Mouse (Mus musculus): Measurements from ENCODE around the gene Atg7. TPM values are rescaled to one million over a fixed set of nuclear protein-coding genes. Genes with fewer than 3 reads are reported as not detected.

Gene Atg7
- polyA plus RNA-seq, 1 experiment, result 25.3 TPM

DNA sequence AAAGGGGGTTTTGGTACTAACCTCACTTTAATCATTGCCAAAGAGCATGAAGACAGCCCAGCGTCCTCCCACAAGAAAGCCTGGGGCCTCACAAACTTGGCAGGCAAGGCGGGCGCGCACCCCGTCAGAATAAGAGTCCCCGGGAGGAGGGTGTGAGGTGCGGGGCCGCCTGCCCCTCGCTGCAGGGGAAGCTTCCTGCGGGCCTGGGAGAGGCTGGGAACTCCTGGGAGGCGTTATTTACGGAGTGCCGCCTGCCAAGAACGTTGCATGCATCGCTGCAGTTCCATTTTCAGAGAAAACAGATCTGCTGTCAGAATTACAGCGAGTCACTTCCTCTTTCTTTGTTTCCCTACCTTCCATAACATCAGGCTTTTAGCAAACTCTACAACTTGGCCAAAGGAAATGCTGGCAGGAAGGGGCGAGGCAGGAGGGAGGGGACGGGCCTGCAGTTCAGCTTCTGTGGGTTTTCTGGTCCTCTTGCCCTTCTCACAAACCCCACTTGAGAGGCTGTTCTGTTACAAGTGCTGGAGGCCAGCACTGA is 232.2 kb downstream of the Atg7 start:
- TF ChIP-seq POLR2A (IDR thresholded peaks at IDR 0.05; ENCODE audit: extremely low read depth, insufficient read depth, low read length) (no peak), CTCF (IDR thresholded peaks at IDR 0.05; ENCODE audit: extremely low read depth, insufficient read depth, low read length) (no peak)
- Histone ChIP-seq H3K4me1 (ENCODE audit: control insufficient read depth, insufficient read depth, low read length) (peaks cover 21% of the 10 kb centered on the region), H3K4me3 (ENCODE audit: insufficient read depth, low read length) (peak overlapping the region; percentile 39), H3K27ac (ENCODE audit: insufficient read depth, low read length) (peak overlapping the region; percentile 99)

DNA sequence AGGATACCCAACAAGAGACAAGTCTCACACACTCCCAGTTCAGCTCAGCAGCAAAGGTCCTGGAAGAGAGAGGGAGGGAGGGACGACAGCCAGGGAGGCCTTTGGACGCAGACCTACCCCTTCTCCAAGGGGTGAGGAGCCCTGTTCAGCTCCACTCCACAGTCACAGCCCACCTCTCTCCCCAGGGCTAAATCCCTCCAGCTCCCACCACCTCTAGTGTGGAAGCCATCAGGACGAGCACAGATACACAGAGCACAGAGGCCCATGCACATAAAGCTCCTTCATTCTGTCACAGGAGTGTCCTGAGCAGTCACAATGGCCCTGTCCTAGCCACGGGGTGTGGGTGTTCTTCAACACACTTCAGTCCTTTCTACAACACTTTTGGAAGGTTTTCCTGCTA is 233.1 kb downstream of the Atg7 start:
- Histone ChIP-seq H3K4me3 (ENCODE audit: insufficient read depth, low read length) (no peak overlapping the region), H3K27ac (ENCODE audit: insufficient read depth, low read length) (peak overlapping the region; percentile 26; the same call in 1 of the 2 replicates), H3K4me1 (ENCODE audit: control insufficient read depth, insufficient read depth, low read length) (peaks cover 25% of the 10 kb centered on the region)
- no peak for TF ChIP-seq POLR2A (IDR thresholded peaks at IDR 0.05; ENCODE audit: extremely low read depth, insufficient read depth, low read length)
- TF ChIP-seq CTCF (IDR thresholded peaks at IDR 0.05; ENCODE audit: extremely low read depth, insufficient read depth, low read length), result no peak

DNA sequence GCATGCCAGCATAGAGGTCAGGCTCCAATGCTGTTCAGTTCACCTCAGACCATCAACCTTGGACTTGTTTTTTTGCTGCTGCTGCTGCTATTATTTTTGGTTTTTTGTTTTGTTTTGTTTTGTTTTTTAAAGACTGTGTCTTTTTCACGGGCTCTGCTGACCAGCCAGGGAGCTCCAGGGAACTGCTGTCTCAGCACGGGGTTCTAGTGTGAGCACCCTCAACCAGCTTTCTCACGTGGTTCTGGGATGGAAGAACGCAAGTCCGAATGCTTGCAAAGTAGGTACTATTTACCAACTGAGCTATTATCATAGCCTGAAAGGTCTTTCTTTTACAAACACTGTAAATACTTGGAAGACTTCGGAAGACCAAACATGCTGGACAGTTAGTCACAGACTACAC is 233.6 kb downstream of the Atg7 start:
- Histone ChIP-seq H3K4me1 (ENCODE audit: control insufficient read depth, insufficient read depth, low read length) (peaks cover 25% of the 10 kb centered on the region), H3K4me3 (ENCODE audit: insufficient read depth, low read length) (no peak overlapping the region), H3K27ac (ENCODE audit: insufficient read depth, low read length) (peak overlapping the region; percentile 26; the same call in 1 of the 2 replicates)
- TF ChIP-seq POLR2A (IDR thresholded peaks at IDR 0.05; ENCODE audit: extremely low read depth, insufficient read depth, low read length) (no peak), CTCF (IDR thresholded peaks at IDR 0.05; ENCODE audit: extremely low read depth, insufficient read depth, low read length) (no peak)

- Histone ChIP-seq H3K4me3 (ENCODE audit: insufficient read depth, low read length) (no peak overlapping the region), H3K27ac (ENCODE audit: insufficient read depth, low read length) (no peak overlapping the region), H3K4me1 (ENCODE audit: control insufficient read depth, insufficient read depth, low read length) (peaks cover 31% of the 10 kb centered on the region)
- no peak for TF ChIP-seq CTCF (IDR thresholded peaks at IDR 0.05; ENCODE audit: extremely low read depth, insufficient read depth, low read length)
- TF ChIP-seq POLR2A (IDR thresholded peaks at IDR 0.05; ENCODE audit: extremely low read depth, insufficient read depth, low read length), result no peak
Observed at GRCm38 (mm10) chr6:114878841-114879520, 236.1 kb downstream of the Atg7 start.

DNA sequence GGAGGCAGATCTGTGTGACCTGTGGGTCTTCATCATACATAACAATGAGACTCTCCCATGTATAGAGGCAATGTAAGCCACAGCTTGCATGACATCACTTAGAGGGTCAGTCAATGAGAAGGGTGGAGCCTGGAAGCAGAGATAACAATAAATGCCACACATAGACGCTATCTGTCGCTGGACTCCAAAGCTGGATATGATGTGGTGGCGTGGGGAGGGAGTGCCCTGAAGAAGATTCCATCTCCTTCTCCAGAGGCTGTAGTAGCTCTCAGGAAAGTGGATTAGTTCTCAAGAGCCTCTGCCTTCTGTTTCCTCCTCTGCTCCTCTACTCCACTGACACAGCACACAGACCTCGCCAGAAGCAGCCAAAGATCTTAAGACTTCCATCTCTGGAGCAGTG is 237.9 kb downstream of the Atg7 start:
- Histone ChIP-seq H3K4me3 (ENCODE audit: insufficient read depth, low read length) (no peak overlapping the region), H3K27ac (ENCODE audit: insufficient read depth, low read length) (peak overlapping the region; percentile 24; the same call in 1 of the 2 replicates), H3K4me1 (ENCODE audit: control insufficient read depth, insufficient read depth, low read length) (peaks cover 24% of the 10 kb centered on the region; the same call in 1 of the 2 replicates)
- TF ChIP-seq POLR2A (IDR thresholded peaks at IDR 0.05; ENCODE audit: extremely low read depth, insufficient read depth, low read length) (no peak), CTCF (IDR thresholded peaks at IDR 0.05; ENCODE audit: extremely low read depth, insufficient read depth, low read length) (no peak)

- Histone ChIP-seq H3K4me3 (ENCODE audit: insufficient read depth, low read length) (no peak overlapping the region), H3K4me1 (ENCODE audit: control insufficient read depth, insufficient read depth, low read length) (peaks cover 21% of the 10 kb centered on the region; the same call in 1 of the 2 replicates), H3K27ac (ENCODE audit: insufficient read depth, low read length) (peak overlapping the region; percentile 79)
- TF ChIP-seq CTCF (IDR thresholded peaks at IDR 0.05; ENCODE audit: extremely low read depth, insufficient read depth, low read length) (no peak), POLR2A (IDR thresholded peaks at IDR 0.05; ENCODE audit: extremely low read depth, insufficient read depth, low read length) (no peak)
Observed at GRCm38 (mm10) chr6:114882212-114882611, 239.3 kb downstream of the Atg7 start.

GRCm38 (mm10) chr6:114882675-114883074 is 239.8 kb downstream of the Atg7 start:
- H3K27ac ChIP-seq (ENCODE audit: insufficient read depth, low read length), result peak overlapping the region; percentile 79
- H3K4me3 ChIP-seq (ENCODE audit: insufficient read depth, low read length), result no peak overlapping the region
- no peak for TF ChIP-seq POLR2A (IDR thresholded peaks at IDR 0.05; ENCODE audit: extremely low read depth, insufficient read depth, low read length)
- peaks cover 21% of the 10 kb centered on the region; the same call in 1 of the 2 replicates for H3K4me1 ChIP-seq (ENCODE audit: control insufficient read depth, insufficient read depth, low read length)

DNA sequence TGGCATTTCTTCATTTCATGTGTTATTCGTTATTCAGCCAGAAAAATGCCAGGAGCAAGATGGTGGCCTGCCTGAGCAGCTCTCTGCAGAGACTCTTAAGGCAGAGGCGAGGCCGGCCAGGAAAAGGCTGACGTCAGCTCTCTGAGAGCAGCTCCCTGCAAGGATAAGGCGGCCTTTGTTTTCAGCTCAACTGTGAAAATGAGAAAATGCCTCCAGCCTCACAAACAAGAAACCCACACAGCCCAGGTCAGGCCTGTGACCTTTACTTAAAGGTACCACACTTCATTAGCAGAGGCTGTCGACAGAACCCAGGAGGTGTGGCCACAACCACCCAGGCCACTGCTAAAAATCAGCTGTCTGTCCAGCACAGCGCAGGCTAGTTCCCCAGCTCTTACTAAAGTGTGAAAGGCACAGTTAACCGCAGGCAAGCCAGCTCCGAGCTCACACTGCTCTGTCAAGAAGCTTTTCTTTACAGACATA is 240.4 kb downstream of the Atg7 start:
- Histone ChIP-seq H3K4me3 (ENCODE audit: insufficient read depth, low read length) (no peak overlapping the region), H3K27ac (ENCODE audit: insufficient read depth, low read length) (peak overlapping the region; percentile 79), H3K4me1 (ENCODE audit: control insufficient read depth, insufficient read depth, low read length) (peaks cover 23% of the 10 kb centered on the region; the same call in 1 of the 2 replicates)
- no peak for TF ChIP-seq POLR2A (IDR thresholded peaks at IDR 0.05; ENCODE audit: extremely low read depth, insufficient read depth, low read length)
- no peak for TF ChIP-seq CTCF (IDR thresholded peaks at IDR 0.05; ENCODE audit: extremely low read depth, insufficient read depth, low read length)

DNA sequence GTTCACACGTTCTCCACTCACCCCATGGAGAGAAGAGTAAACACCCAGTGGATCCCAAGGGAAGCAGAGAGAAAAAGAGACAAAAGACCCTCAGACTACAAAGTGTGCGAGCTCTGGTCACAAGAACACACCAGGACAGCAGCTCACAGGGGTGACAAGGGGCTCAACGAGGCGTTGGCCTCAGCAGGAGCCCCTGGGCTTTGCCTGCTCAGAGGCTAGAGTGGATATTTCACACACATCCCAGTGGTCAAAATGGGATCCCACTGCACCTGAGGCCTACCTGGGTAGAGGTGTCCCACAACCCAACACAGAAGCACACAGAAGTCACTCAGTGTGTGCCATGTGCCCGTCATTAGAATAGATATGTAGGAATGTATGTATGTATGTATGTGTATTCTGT is 242.2 kb downstream of the Atg7 start:
- H3K4me1 ChIP-seq (ENCODE audit: control insufficient read depth, insufficient read depth, low read length), result peaks cover 26% of the 10 kb centered on the region; the same call in 1 of the 2 replicates
- no peak overlapping the region for H3K4me3 ChIP-seq (ENCODE audit: insufficient read depth, low read length)
- TF ChIP-seq POLR2A (IDR thresholded peaks at IDR 0.05; ENCODE audit: extremely low read depth, insufficient read depth, low read length) (no peak), CTCF (IDR thresholded peaks at IDR 0.05; ENCODE audit: extremely low read depth, insufficient read depth, low read length) (no peak)
- H3K27ac ChIP-seq (ENCODE audit: insufficient read depth, low read length), result no peak overlapping the region

GRCm38 (mm10) chr6:114886012-114886411 is 243.1 kb downstream of the Atg7 start:
- H3K4me3 ChIP-seq (ENCODE audit: insufficient read depth, low read length), result no peak overlapping the region
- H3K4me1 ChIP-seq (ENCODE audit: control insufficient read depth, insufficient read depth, low read length), result peaks cover 23% of the 10 kb centered on the region; the same call in 1 of the 2 replicates
- TF ChIP-seq CTCF (IDR thresholded peaks at IDR 0.05; ENCODE audit: extremely low read depth, insufficient read depth, low read length) (no peak), POLR2A (IDR thresholded peaks at IDR 0.05; ENCODE audit: extremely low read depth, insufficient read depth, low read length) (no peak)
- H3K27ac ChIP-seq (ENCODE audit: insufficient read depth, low read length), result no peak overlapping the region

All from cortical plate, adult 2 months (tissue).